Mouse (Mus musculus): ENCODE results near the gene Vmo1. TPM values are rescaled to one million over a fixed set of nuclear protein-coding genes. Genes with fewer than 3 reads are reported as not detected.
A peak's percentile ranks its signal among the peaks of the same experiment; 100 is the strongest.

The Vmo1 gene
- total and polyA plus RNA-seq, 3 experiments = not detected

DNA sequence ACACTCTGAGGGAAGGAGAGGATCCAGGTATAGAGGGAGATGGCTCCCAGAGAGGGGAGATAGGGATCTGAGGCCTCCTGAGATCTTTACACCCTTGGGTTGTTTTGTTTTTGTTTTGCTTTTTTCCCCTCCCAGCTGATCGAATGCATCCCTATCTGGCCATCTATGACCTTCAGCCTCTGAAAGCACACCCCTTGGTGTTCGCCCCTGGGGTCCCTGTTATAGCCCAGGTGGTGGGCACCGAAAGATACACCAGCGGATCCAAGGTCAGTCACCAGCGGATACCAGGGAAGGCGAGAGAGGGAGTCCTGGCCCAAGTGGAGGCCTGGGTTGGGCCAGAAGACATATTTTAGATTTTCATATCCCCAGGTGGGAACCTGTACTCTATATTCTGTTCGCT, 26.5 kb upstream of the Vmo1 start:
- Histone ChIP-seq H3K36me3 (ENCODE audit: control insufficient read depth in 1 of 2, insufficient read depth in 2 of 2, low read length in 2 of 2) (no peaks in the 10 kb centered on the region), H3K9ac (ENCODE audit: control insufficient read depth, low read depth, low read length, poor library complexity, severe bottlenecking) (no peak overlapping the region), H3K27ac (ENCODE audit: control insufficient read depth, low read depth, low read length) (no peak overlapping the region), H3K4me3 (ENCODE audit: control insufficient read depth in 1 of 2, insufficient read depth in 1 of 2, low read depth in 2 of 2, low read length in 2 of 2) (no peak overlapping the region), H3K4me1 (ENCODE audit: control insufficient read depth in 1 of 2, insufficient read depth in 2 of 2, low read length in 2 of 2) (peaks cover 0 to 3% of the 10 kb centered on the region in 2 experiments; a peak in 2 of 4 replicates), H3K79me2 (ENCODE audit: control insufficient read depth, insufficient read depth, low read length, poor library complexity) (no peaks in the 10 kb centered on the region; the same call in 1 of the 2 replicates), H3K27me3 (ENCODE audit: control insufficient read depth in 1 of 2, insufficient read depth in 2 of 2, low read length in 2 of 2) (peaks cover 11 to 14% of the 10 kb centered on the region in 2 experiments), H3K9me3 (replicated peaks; ENCODE audit: insufficient read depth, low read length) (no peaks in the 10 kb centered on the region)
- TF ChIP-seq GATA1 (IDR thresholded peaks at IDR 0.05; ENCODE audit: low read depth, low read length) (0 out of 2 replicates have a peak, but pooled peaks have one; percentile 4), ZMIZ1 (IDR thresholded peaks at IDR 0.05; ENCODE audit: low read depth, low read length) (no peak)
- DNase-seq (ENCODE audit: low read depth, low spot score) = no peak

DNA sequence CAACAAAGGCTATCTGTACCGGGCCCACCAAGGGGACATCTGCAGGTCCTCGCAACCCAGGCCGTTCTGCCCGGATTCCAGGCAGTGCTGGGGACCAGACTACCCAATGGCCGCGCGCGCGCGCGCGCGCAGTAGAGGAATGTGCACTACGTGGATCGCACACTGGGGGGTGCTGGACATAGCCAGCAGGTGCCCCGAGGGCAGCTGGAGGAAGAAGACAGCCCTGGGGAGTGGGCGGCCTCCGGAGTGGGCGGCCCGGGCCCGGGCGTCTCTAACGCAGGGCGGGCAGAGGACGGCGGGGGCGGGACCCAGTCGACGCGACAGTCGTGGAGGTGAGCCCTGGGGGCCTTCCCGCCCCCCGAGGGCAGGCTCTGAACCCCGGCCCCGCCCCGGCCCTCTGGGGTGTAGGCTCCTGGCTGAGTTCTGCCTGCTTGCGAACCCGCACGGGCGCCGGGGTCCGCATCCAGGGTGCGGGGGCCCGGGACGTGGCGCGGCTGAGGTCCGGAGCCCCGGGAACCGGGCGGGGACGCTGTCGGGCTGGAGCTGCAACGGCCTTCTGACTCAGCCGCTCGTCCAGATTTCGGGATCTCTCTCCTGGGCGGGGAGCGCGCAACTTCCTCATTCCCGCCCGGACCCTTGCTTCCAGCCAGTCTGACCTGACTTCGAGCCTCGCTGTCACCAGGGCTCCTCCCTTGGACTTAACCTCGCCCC, 25.6 kb upstream of the Vmo1 start, which contains the start of gene Pld2:
Gene Pld2, plus strand, starts transcription at position 188 of the 711 bp plus-strand sequence.
- no peak within 1 kb of the TSS for H3K27ac ChIP-seq (ENCODE audit: control insufficient read depth, low read depth, low read length)

DNA sequence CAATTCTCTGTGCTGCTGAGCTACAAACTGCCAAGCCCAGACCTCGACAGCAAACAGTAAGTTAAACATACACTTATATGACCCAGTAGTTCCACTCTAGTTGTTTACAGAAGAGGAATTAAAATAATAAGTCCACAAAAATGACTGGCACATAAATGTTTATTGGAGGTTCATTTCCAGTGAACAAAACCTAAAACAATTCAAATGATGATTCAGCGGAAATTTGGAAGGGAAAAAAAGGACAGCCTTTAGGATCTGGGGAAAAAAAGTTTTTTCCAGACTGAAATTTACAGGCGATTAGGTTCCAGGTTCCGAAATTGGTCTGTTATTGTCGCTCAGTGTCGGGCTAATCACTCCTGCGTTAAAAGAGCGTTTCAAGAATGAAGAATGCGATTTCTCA, 25.0 kb upstream of the Vmo1 start:
- H3K36me3 ChIP-seq (ENCODE audit: control insufficient read depth in 1 of 2, insufficient read depth in 2 of 2, low read length in 2 of 2) = no peaks in the 10 kb centered on the region
- DNase-seq (ENCODE audit: low read depth, low spot score) = no peak
- no peak overlapping the region for H3K27ac ChIP-seq (ENCODE audit: control insufficient read depth, low read depth, low read length)
- H3K27me3 ChIP-seq (ENCODE audit: control insufficient read depth in 1 of 2, insufficient read depth in 2 of 2, low read length in 2 of 2) = peaks cover 11 to 14% of the 10 kb centered on the region in 2 experiments
- peak overlapping the region; percentile 28 for H3K9ac ChIP-seq (ENCODE audit: control insufficient read depth, low read depth, low read length, poor library complexity, severe bottlenecking)
- H3K4me1 ChIP-seq (ENCODE audit: control insufficient read depth in 1 of 2, insufficient read depth in 2 of 2, low read length in 2 of 2) = peaks cover 0 to 3% of the 10 kb centered on the region in 2 experiments; a peak in 2 of 4 replicates
- no peaks in the 10 kb centered on the region; the same call in 1 of the 2 replicates for H3K79me2 ChIP-seq (ENCODE audit: control insufficient read depth, insufficient read depth, low read length, poor library complexity)
- no peaks in the 10 kb centered on the region for H3K9me3 ChIP-seq (replicated peaks; ENCODE audit: insufficient read depth, low read length)
- H3K4me3 ChIP-seq (ENCODE audit: control insufficient read depth in 1 of 2, insufficient read depth in 1 of 2, low read depth in 2 of 2, low read length in 2 of 2) = peak overlapping the region; percentile 45 to 51
- TF ChIP-seq MXI1 (IDR thresholded peaks at IDR 0.05; ENCODE audit: low read depth, low read length) (0 out of 2 replicates have a peak, but pooled peaks have one; percentile 5), MYB (IDR thresholded peaks at IDR 0.05; ENCODE audit: low read depth, low read length) (no peak), CHD2 (IDR thresholded peaks at IDR 0.05; ENCODE audit: low read length) (no peak), CHD1 (IDR thresholded peaks at IDR 0.05; ENCODE audit: low read depth, low read length) (no peak), NRF1 (IDR thresholded peaks at IDR 0.05; ENCODE audit: insufficient read depth, low read depth, low read length, poor library complexity, severe bottlenecking) (no peak), MYC (IDR thresholded peaks at IDR 0.05; ENCODE audit: low read depth, low read length) (no peak), HCFC1 (IDR thresholded peaks at IDR 0.05; ENCODE audit: low read depth, low read length) (no peak), MAFK (IDR thresholded peaks at IDR 0.05; ENCODE audit: borderline replicate concordance, low read depth, low read length) (peak; percentile 80)

More for the DNA sequence above, 25.6 kb upstream of the Vmo1 start, which contains the start of gene Pld2:
- peak within 1 kb of the TSS; percentile 45 to 51 for H3K4me3 ChIP-seq (ENCODE audit: control insufficient read depth in 1 of 2, insufficient read depth in 1 of 2, low read depth in 2 of 2, low read length in 2 of 2)
- no peaks in the 10 kb centered on the region for H3K36me3 ChIP-seq (ENCODE audit: control insufficient read depth in 1 of 2, insufficient read depth in 2 of 2, low read length in 2 of 2)
- peaks cover 0 to 3% of the 10 kb centered on the region in 2 experiments; a peak in 2 of 4 replicates for H3K4me1 ChIP-seq (ENCODE audit: control insufficient read depth in 1 of 2, insufficient read depth in 2 of 2, low read length in 2 of 2)
- no peaks in the 10 kb centered on the region for H3K9me3 ChIP-seq (replicated peaks; ENCODE audit: insufficient read depth, low read length)
- H3K79me2 ChIP-seq (ENCODE audit: control insufficient read depth, insufficient read depth, low read length, poor library complexity) = no peaks in the 10 kb centered on the region; the same call in 1 of the 2 replicates
- peak; percentile 83 for DNase-seq (ENCODE audit: low read depth, low spot score)
- TF ChIP-seq ZMIZ1 (IDR thresholded peaks at IDR 0.05; ENCODE audit: low read depth, low read length) (no peak), SMC3 (IDR thresholded peaks at IDR 0.05; ENCODE audit: low read depth, low read length) (peak; percentile 59), CTCF (IDR thresholded peaks at IDR 0.05 in 2 of 3, conservative IDR thresholded peaks at IDR 0.05 in 1 of 3; ENCODE audit: control insufficient read depth in 1 of 3, insufficient read depth in 1 of 3, low read depth in 2 of 3, low read length in 3 of 3, poor library complexity in 1 of 3, severe bottlenecking in 1 of 3) (peak in 2 of 3 experiments; percentile 50 to 59; a peak in 4 of 6 replicates), KAT2A (conservative IDR thresholded peaks at IDR 0.05; ENCODE audit: low read depth, low read length) (no peak), RAD21 (IDR thresholded peaks at IDR 0.05; ENCODE audit: low read depth, low read length) (peak; percentile 25), NRF1 (IDR thresholded peaks at IDR 0.05; ENCODE audit: insufficient read depth, low read depth, low read length, poor library complexity, severe bottlenecking) (peak; percentile 72), UBTF (IDR thresholded peaks at IDR 0.05; ENCODE audit: borderline replicate concordance, insufficient read depth, low read depth, low read length) (0 out of 2 replicates have a peak, but pooled peaks have one; percentile 41), MAFK (IDR thresholded peaks at IDR 0.05; ENCODE audit: borderline replicate concordance, low read depth, low read length) (no peak), TCF12 (IDR thresholded peaks at IDR 0.05; ENCODE audit: low read depth, low read length) (0 out of 2 replicates have a peak, but pooled peaks have one; percentile 8), MXI1 (IDR thresholded peaks at IDR 0.05; ENCODE audit: low read depth, low read length) (0 out of 2 replicates have a peak, but pooled peaks have one; percentile 24), SIN3A (IDR thresholded peaks at IDR 0.05; ENCODE audit: low read length) (peak; percentile 28; the same call in 1 of the 2 replicates)
- peaks cover 11 to 14% of the 10 kb centered on the region in 2 experiments for H3K27me3 ChIP-seq (ENCODE audit: control insufficient read depth in 1 of 2, insufficient read depth in 2 of 2, low read length in 2 of 2)
- peak within 1 kb of the TSS; percentile 28 for H3K9ac ChIP-seq (ENCODE audit: control insufficient read depth, low read depth, low read length, poor library complexity, severe bottlenecking)

Data from MEL (cell line).